Mouse (Mus musculus) kidney, adult 2 months (tissue): ENCODE results near the gene Midn.

Experiments
- CTCF ChIP-seq: fragments of 200-500 bp; conservative IDR thresholded peaks from 2 replicates; pipeline ENCODE4 v1.5.1; 2011; ENCODE audit warnings: low read depth, mild to moderate bottlenecking, control low read depth, low read length, moderate library complexity, mixed read lengths; ENCODE audit not compliant: insufficient read depth, insufficient read length
- POLR2A ChIP-seq: fragments of 200-500 bp; IDR thresholded peaks from one replicate; pipeline ENCODE4 v1.6.1; 2011; ENCODE audit warnings: low read depth, low read length, control low read depth

GRCm38 (mm10) chr10:80139975-80140665 is 8.0 kb upstream of the Midn start:
- no peak for TF ChIP-seq CTCF
- TF ChIP-seq POLR2A = no peak
